Mouse (Mus musculus): Measurements from ENCODE around the gene Swsap1.

The Swsap1 gene

DNA sequence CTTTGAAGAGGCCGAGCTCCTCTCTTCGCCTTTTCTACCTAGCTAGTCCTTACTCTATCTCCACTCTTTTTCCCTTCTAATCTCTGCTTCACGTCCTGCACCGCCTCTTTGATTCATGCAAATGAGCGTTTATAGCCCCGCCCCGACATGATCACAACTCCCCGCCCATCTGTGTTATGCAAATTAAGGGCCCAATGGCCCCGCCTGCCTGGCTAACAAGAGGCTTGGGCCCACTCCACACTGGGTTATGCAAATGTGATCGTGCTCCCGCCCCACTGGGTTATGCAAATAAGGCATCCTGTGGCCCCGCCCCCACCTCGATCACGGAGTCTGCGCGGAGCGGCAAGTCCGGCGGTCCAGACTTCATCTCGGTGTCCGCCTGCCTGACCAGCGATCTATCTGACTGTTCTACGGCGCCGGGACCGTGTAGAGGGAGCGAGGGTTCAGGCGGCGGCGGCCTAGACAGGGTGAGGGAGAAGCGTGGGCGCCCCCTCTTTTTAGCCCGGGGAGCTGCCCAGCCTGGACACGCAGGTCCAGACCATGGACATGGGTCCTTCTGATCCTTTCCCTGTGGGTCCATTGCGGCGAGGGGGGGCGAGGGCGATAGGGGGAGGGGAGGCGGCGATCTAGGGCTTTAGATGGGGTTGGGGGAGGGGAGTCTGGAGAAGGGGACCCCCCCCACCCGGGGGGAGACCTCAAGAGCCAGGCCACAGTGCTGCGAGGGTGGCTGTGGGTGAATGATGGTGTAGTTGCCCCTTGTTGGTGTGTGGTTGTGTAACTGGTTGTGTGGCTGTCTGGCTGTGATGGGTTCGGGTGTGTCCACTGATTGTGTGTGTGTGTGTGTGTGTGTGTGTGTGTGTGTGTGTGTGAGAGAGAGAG lies 18.6 kb upstream of the Swsap1 start, which contains the start of gene Plppr2:
TSS of gene Plppr2 (plus strand) at position 342 of the 879 bp plus-strand sequence.
- DNase-seq (ENCODE audit: low spot score in 2 of 2): peak; percentile 99

DNA sequence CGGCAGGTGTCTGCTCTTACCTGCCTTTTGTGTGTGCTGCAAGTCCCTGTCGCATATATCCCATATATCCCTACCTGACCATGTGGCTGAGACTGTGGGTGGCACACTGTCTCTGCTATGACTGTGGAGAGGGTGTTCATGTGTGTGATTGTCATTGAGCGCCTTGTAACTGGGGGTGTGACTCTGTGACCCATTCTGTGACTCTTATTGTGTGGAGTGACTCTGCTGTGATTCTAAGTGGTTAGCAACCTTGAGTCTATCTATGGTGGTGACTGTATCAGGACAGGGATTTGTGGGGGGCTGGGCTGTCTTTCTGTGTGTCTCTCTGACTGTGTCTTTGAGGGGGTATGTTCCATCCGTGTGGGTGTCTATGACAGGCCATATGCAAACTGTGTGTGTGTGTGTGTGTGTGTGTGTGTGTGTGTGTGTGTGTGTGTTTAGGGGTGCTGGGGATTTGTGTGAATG lies 17.8 kb upstream of the Swsap1 start:
- DNase-seq (ENCODE audit: low spot score in 2 of 2): peak in 1 of 2 experiments; percentile 62

DNA sequence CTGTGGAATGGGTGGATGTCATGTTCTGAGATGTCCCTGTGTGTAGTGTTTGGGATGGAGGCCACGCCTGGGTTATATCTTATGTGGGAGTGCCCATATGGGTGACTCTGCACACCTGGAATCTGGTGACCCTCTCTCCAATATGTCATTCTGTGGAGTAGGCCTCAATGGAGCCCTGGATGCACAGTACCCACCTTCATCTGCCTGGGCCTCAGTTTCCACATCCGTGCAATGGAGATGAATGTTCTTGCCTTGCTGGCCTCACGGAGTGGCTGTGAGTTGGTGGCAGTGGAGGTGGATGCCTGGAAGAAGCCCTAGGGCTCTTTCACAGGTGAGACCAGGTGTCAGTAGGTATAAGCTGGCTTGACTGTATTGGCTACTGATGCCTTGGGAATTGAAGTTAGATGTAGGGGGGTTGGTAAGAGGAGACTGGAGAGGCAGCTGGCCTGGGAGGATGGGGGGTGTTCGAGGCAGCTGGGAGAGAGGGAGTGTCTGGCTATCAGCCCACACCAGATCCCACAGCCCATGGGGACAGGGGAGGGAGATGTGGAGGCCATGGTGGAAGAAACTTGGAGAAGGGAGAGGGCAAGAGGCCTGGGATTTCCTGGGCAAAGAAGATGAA lies 17.2 kb upstream of the Swsap1 start:
- peak in 1 of 2 experiments; percentile 53 for DNase-seq (ENCODE audit: low spot score in 2 of 2)

DNA sequence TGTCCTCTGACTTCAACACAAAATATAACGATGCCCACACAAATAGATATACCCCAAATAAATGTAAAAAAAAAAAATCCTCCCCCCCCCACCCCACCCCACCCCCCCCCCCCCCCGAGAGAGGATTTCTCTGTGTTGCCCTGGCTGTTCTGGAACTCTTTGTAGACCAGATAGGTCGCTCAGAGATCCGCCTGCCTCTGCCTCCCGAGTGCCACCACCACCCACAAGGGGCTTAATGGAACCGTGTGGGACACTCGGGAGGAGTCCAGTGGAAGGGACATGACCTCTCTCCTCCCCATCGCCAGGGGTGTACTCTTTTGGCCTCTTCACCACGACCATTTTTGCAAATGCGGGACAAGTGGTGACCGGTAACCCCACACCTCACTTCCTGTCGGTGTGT lies 12.5 kb upstream of the Swsap1 start:
- DNase-seq (ENCODE audit: low spot score in 2 of 2): no peak

DNA sequence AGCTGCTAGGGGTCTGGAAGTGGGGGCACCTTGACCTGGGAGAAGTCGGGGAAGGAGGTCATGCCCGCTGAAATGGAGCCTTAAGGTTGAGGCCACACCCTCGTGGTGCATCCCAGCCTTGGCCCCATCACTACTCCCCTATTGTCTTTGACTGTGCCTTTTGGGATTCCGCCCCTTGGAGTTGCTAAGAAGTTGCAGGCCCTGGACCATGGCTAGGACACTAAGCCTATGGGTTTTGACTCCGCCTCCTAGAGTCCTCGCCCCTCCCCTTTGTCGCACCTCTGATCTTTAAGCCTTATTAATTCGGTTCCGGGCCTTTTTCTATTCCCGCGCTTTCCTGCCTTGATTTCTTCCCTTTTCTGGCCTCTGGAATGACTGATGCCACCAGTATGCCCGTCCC lies 11.9 kb upstream of the Swsap1 start:
- DNase-seq (ENCODE audit: low spot score in 2 of 2): no peak

DNA sequence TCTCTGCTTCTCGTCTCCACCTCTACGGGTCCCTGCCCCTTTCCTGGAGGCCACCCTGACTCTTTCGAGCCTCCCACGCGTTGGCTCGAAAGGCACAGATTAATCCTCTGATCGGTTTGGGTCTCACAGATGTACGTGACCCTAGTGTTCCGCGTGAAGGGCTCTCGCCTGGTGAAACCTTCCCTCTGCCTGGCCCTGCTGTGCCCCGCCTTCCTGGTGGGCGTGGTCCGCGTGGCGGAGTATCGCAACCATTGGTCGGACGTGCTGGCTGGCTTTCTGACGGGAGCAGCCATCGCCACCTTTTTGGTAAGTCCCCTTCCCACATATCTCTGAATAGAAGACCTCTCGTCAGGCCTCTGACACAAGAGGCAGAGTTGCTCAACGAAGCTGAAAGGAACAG lies 11.3 kb upstream of the Swsap1 start:
- DNase-seq (ENCODE audit: low spot score in 2 of 2): peak in 1 of 2 experiments; percentile 36

DNA sequence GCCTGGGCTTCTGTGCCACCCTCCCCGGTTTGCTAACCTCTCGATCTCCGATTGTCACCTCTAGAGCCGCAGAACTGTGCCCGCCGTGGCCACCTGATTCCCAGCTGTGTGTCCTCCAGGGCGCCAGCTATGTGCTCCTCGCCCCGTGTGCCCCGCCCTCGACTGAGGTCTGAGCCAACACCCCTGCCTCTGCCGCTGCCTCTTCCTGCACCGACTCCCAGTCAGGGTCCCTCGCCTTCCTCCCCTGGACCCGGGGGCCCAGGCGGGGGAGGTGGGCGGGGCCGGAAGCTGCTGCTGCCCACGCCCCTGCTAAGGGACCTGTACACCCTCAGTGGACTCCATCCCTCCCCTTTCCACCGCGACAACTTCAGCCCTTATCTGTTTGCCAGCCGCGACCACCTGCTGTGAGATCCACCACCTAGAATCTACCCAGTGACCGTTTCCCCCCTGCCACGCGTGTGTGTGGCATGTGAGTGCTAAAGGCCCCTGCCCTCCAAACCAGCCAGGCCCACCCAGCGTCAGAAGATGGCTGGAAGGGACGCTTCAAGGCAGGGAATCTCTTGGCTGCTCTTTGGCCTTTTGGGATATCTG lies 7.9 kb upstream of the Swsap1 start:
- DNase-seq (ENCODE audit: low spot score in 2 of 2): peak in 1 of 2 experiments; percentile 35

DNA sequence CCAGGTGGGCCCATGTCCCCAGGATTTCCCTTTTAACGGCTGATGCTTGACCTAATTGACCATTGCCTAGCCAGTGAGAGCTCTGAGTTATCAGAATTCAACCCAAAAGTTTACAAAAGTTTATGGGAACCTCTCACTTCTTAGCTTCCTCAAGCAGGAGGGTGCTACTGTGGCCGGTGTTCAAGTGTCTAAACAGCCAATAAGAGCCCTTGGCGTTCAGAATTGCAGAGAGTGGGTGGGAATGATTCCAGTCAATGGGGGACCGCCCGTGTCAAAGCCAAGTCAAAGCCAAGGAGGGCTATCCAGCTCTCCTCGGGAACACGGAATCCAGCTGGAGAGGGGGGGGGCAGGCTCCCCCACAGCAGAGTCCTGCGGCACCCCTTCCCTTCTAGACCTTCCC lies 7.4 kb upstream of the Swsap1 start:
- no peak for DNase-seq (ENCODE audit: low spot score in 2 of 2)

DNA sequence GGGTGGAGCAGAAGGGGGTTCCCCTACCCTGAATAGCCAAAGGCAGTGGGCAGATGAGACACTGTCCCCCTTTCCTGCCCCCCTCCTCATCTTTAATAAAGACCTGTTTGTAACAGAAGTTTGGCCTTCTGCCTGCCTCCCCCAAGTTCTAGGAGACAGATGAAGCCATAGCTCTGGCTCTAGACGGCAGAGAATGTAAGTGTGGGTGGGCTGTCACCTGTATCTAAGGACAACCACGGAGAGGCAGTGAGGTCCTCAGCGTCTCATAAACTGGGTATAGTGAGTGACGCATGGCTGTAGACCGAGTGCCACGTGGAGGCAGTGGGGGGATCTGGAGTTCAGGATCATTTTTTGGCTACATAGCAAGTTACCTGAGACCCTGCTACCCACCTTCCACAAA lies 6.8 kb upstream of the Swsap1 start:
- peak in 1 of 2 experiments; percentile 70 for DNase-seq (ENCODE audit: low spot score in 2 of 2)

DNA sequence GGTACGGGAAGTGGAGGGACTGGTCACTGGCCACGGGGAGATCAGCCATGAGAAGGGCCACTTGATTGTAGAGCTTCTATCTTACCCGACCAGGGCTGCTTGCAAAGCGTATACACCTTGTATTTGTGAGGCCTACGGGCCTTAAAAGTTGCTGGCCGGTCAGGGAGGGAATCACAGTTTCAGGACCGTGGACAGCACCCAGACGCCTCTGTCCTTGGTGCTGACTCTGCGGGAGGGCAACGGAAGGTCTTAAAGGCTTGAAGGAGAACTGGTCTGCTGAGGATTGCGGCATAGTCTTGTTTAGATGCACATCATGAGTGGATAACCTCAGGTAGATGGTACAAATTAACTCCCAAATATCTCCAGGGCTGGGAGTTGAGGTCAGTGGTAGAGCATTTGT lies 5.2 kb upstream of the Swsap1 start:
- DNase-seq (ENCODE audit: low spot score in 2 of 2): peak in 1 of 2 experiments; percentile 42

DNA sequence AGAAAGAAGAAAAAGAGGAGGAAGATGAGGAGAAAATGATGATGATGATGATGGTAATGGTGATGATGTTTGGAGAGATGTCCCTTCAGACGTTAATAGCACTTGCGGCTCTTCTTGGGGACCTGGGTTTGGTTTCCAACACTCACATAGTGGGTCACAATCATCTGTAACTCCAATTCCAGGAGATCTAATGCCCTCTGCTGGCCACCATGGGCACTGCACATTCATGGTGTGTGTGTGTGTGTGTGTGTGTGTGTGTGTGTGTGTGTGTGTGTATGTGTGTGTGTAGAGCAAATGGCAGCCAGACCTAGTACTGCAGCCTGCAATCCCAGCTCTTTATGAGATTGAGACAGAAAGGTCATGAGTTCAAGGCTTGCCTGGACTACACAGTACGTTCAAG lies 3.6 kb upstream of the Swsap1 start:
- DNase-seq (ENCODE audit: low spot score in 2 of 2): peak in 1 of 2 experiments; percentile 37

DNA sequence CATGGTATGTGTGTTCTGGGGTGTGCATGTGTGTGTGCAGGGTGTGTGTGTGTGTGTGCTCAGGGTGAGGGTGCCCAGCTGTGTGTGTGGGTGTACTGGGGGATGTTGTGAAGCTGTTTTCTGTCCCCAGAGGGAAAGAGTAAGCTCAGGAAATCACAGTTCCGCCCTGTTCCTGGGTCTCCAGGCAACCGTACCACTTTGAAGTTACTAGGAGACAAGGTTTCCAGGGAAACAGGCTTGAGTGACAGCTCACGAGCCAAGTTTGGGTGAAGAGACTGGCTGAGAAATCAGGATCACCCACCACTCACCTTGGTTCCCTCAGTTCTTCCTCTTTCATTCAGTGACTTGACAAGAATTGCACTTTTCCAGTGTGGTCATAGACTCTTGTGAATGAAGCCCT lies 2.0 kb upstream of the Swsap1 start:
- DNase-seq (ENCODE audit: low spot score in 2 of 2): peak; percentile 83 to 93

DNA sequence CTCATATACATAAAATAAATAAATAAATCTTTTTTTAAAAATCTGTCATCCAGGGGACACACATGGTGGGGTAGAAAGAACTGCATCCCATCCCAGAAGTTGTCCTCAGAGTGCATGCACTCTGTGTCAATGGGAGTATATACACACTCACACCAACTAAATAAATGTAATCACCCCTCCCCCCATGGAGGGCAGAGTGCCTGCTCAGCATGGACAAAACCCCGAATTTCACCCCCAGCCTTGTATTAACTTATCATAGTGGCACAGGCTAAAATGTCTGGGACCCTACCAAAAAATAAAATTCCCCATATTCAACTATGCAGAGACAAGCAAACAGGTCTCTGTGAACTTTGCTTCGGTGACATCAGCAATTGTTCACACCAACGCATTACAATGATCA lies 920 bp upstream of the Swsap1 start:
- DNase-seq (ENCODE audit: low spot score in 2 of 2): no peak

DNA sequence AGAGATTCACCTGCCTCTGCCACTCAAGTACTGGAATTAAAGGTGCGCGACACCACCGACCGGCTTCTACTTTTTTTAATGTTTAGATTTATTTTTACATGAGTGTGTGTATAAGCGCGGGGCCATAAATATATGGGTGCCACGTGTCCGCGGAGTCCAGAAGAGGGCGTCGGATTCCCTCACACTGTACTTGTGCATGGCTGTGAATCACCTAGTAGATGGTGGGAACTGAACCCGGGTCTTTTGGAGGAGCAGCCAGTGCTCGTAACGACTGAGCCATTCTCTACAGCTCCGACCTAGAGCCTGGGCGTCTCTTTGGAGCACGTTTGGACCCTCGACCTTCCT lies 358 bp upstream of the Swsap1 start:
- no peak for DNase-seq (ENCODE audit: low spot score in 2 of 2)

DNA sequence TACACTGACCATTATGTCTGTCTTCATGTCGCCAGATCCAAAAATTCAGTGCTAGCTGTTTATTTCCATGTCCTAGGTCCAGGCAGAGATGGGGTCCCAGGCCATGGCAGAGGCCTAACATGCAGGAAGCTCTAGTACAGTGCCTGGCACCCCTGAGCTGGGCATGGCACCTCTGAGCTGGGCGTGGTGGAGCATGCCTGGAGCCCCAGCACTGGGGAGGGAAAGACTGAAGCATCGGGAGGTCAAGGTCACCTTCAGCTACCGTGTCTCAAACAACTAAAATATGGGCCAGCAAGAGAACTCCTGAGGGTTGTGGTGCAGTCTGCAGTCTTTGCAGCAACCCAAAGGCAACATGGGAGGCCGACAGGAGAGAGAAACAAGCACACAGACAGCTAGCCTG lies 2.8 kb downstream of the Swsap1 start:
- no peak for DNase-seq (ENCODE audit: low spot score in 2 of 2)

DNA sequence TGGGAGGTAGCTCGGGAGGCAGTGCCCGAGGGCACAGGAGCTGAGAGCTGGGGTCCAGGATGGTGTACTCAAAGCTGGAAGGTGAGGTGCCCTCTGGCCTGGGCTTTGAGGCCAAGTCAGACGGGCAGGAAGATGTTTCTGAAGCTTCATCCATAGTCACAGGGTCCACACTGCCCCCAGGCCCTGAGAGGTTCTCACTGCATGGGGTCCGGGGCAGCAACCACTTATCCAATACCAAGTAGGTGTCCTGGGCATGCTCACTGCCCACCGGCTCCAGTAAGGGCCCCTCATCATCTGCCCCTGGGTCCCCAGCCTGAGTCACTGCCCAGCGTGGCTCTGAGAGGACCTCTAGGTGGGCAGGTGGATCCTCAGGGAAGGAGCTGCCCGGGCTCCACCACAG lies 3.7 kb downstream of the Swsap1 start:
- no peak for DNase-seq (ENCODE audit: low spot score in 2 of 2)

DNA sequence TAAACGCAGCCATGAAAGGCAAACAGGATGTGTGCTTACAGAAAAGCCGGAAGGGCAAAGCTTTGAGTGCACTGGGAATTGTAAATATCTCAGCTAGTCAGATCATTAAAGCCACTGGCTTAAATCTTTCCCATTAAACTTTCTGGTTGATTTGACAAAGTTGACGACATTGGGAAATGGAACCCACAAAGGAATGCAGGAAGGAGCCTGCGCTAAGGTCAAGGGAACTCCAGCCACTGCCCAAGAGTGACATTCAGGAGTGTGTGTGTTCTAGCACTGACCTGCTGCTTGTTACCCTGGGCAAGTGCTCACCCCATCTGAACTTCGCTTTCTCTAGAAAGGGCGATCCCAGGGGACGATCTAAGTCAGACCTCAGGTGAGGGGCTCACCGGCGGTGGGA lies 4.6 kb downstream of the Swsap1 start:
- no peak for DNase-seq (ENCODE audit: low spot score in 2 of 2)

DNA sequence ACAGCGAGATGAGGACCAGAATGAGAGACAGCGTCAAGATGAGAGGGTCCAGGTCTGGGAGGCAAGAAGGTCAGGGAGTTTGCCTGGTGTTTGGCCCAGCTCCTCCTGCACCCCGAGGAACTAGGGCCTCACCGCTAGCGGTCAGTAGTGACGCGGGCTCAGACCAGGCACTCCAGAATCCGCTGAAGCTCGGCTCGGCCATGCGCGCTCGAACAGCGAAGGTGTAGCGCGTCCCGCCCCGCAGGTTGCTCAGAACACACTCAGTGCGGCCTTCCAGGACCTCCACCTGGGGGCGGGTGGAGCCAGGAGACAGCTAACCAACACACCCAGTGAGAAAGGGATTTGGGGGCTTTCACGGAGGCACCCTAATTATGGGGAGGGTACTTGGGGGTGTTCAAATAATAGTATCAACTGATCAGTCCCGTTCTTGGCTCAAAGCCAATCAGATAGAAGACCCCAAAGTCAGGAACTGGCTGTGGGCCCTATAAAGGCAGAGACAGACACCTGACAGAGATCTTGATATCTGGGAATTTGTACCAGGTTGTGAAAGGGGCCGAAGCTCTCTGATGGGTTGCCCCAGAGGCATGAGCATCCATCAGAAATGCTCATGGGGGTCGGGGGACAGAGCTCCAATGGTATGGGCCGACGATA lies 5.1 kb downstream of the Swsap1 start:
- no peak for DNase-seq (ENCODE audit: low spot score in 2 of 2)

DNA sequence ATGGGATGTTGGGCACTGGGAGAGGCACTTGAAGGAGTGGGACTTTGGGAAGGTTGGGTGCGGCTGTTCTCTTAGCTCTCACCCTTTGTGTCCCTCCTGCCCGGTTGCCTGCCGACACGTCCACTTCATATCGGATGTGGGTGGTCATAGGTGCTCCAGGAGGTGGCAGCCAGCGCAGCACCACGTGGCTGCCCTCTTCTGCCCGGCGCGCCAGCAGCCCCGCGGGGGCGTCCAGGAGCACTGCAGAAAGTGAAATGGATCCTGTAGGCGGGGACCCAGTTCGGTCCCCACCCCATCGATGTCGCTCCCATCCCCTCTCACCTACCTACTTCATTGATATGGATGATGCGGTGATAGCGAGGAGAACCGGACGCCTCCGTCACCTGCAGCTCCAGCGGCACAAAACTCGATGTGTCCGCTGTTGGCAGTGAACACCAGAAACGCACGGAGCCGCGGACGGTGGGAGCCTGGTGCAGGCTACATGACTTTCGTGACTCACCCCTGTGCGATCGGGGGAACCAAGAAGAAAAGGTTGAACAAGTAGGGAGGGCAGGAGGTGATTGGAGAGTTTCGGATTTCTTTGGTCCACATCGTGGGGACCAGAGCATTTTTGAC lies 5.9 kb downstream of the Swsap1 start:
- DNase-seq (ENCODE audit: low spot score in 2 of 2): no peak

DNA sequence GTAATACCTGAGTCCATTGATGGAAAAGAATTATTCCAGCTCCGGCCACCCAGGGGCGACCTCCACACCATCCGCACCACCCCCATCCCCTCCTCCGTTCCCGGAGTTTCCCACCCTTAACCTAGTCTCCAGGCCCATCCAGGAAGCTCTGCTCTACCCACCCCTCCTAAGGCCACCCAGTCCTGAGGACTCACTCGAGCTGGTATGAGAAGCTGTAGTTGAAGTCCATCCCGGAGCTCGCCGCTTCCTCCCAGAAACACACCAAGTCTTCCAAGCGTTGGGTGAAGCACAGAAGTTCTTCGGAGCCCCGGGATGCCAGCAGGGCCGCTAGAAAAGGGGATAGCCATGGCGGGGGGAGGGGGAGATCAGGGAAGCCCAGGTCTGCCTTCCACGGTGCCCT lies 6.5 kb downstream of the Swsap1 start:
- DNase-seq (ENCODE audit: low spot score in 2 of 2): no peak

DNA sequence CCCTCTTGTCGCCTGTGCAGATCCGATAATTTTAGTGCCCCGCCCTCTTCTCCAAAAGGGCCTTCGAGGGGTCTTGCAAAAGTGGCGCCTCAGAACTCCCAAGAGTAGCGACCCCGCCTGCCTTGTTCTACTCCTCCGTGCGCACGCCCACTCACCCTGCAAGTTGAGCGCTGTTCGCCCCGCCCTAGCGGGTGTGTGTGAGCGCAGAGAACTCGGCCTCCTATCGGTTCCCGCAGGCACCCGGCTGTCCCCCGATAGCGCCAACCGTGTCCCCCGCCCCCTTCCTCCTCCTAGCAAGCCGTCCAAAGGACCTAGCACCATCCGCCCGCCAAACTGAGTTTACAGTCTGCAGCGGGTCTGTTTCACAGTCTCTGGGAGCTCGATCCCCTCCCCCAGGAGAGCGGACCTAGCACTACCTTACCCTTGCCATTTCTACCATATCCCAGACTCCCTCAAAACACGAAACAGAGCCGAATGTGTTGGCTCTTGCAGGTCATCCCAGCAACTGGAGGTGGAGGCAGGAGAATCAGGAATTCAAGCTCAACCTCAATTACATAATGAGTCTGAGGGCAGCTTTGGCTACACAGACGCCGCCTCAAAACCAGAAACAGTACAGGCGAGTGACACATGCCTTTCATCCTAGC lies 7.0 kb downstream of the Swsap1 start:
- DNase-seq (ENCODE audit: low spot score in 2 of 2): peak; percentile 83 to 86
